In genomic region chr13:55929814-55930213, GRCm38 (mm10) we compare ENCODE assay signal across 26 mouse cellular contexts.
DNase-seq lines count a peak whose midpoint lies in the region; ATAC-seq and TF ChIP-seq lines count a peak whose summit lies in the region.
"Had no signal": no experiment of that assay in that cellular context is flagged by ENCODE, and none has a peak within 500 bp of the region (broad histone marks: within the 10 kb centered on the region; RNA-seq: fewer than 3 reads in every experiment).

No protein-coding gene starts in this region.

- no peak for TF ChIP-seq CTCF in brain, embryonic 14.5 days (IDR thresholded peaks at IDR 0.05; ENCODE audit: borderline replicate concordance, extremely low read depth, insufficient read depth, insufficient read length)

- no peak; the same call in 1 of the 2 replicates for ATAC-seq in forebrain, embryonic 11.5 days (replicated peaks; ENCODE audit: low FRiP score)
- no peak for ATAC-seq in forebrain, embryonic 12.5 days (ENCODE audit: low FRiP score)
- ATAC-seq in embryonic facial prominence, embryonic 14.5 days (ENCODE audit: low read depth): peak; percentile 80; the same call in 1 of the 2 replicates
- ATAC-seq: CD4-positive, CD25-positive, alpha-beta regulatory T cell, adult 4 months; hindbrain, embryonic 16.5 days; intestine, embryonic 15.5 days had no signal

- peak; percentile 62 for DNase-seq in forebrain, embryonic 11.5 days (ENCODE audit: low spot score)
- DNase-seq in brain, embryonic 14.5 days (ENCODE audit: low read depth): peak; percentile 54
- DNase-seq in embryonic facial prominence, embryonic 14.5 days (ENCODE audit: low spot score): peak; percentile 41
- no peak for DNase-seq in layer of hippocampus, adult 18-20 months (ENCODE audit: low spot score in 2 of 2)
- no peak for DNase-seq in lung, postnatal 25 days (ENCODE audit: low spot score)
- DNase-seq: adrenal gland, adult 2 months; adrenal gland, postnatal 14 days; cerebellum, adult 11-12 months; cerebellum, adult 8-10 months; cerebellum, postnatal 10 days; cerebellum, postnatal 36 days; embryo, embryonic 11 days; gastrocnemius, postnatal 25 days; heart, adult 18-20 months; heart, postnatal 10 days; heart, postnatal 36 days had no signal

- H3K9ac ChIP-seq in forebrain, embryonic 11.5 days (ENCODE audit: low read length): no peak overlapping the region
- no peak overlapping the region for H3K9ac ChIP-seq in forebrain, embryonic 12.5 days
- no peak overlapping the region for H3K9ac ChIP-seq in embryonic facial prominence, embryonic 14.5 days (ENCODE audit: low read depth, low read length)
- H3K9ac ChIP-seq: embryonic facial prominence, embryonic 12.5 days; heart, embryonic 12.5 days; heart, embryonic 15.5 days; hindbrain, embryonic 13.5 days; intestine, embryonic 15.5 days had no signal

- no peaks in the 10 kb centered on the region; the same call in 1 of the 2 replicates for H3K4me1 ChIP-seq in forebrain, embryonic 11.5 days (replicated peaks; ENCODE audit: control insufficient read depth, insufficient read depth, low read length)
- H3K4me1 ChIP-seq in forebrain, embryonic 12.5 days: peaks cover 13% of the 10 kb centered on the region; the same call in 1 of the 2 replicates
- H3K4me1 ChIP-seq in embryonic facial prominence, embryonic 14.5 days (ENCODE audit: control insufficient read depth, insufficient read depth, low read length): no peaks in the 10 kb centered on the region
- H3K4me1 ChIP-seq: embryonic facial prominence, embryonic 12.5 days; heart, embryonic 12.5 days; heart, embryonic 15.5 days; hindbrain, embryonic 13.5 days; intestine, embryonic 15.5 days had no signal

- no peaks in the 10 kb centered on the region for H3K36me3 ChIP-seq in forebrain, embryonic 11.5 days (ENCODE audit: control insufficient read depth, insufficient read depth, low read length)
- no peaks in the 10 kb centered on the region for H3K36me3 ChIP-seq in forebrain, embryonic 12.5 days (replicated peaks)
- H3K36me3 ChIP-seq in embryonic facial prominence, embryonic 14.5 days (ENCODE audit: control insufficient read depth, insufficient read depth, low read length): no peaks in the 10 kb centered on the region
- H3K36me3 ChIP-seq: embryonic facial prominence, embryonic 12.5 days; heart, embryonic 12.5 days; heart, embryonic 15.5 days; hindbrain, embryonic 10.5 days; hindbrain, embryonic 13.5 days; intestine, embryonic 15.5 days had no signal

- H3K4me2 ChIP-seq in forebrain, embryonic 11.5 days (ENCODE audit: low read depth, low read length, severe bottlenecking): no peak overlapping the region
- no peak overlapping the region for H3K4me2 ChIP-seq in forebrain, embryonic 12.5 days
- H3K4me2 ChIP-seq in embryonic facial prominence, embryonic 14.5 days (ENCODE audit: low read depth, low read length): no peak overlapping the region
- H3K4me2 ChIP-seq: embryonic facial prominence, embryonic 12.5 days; heart, embryonic 12.5 days; heart, embryonic 15.5 days; hindbrain, embryonic 13.5 days; intestine, embryonic 15.5 days had no signal

- H3K27me3 ChIP-seq in forebrain, embryonic 11.5 days (ENCODE audit: control insufficient read depth, insufficient read depth, low read length): no peaks in the 10 kb centered on the region; the same call in 1 of the 2 replicates
- H3K27me3 ChIP-seq in forebrain, embryonic 12.5 days: peaks cover 34% of the 10 kb centered on the region
- no peaks in the 10 kb centered on the region for H3K27me3 ChIP-seq in embryonic facial prominence, embryonic 14.5 days (replicated peaks; ENCODE audit: control insufficient read depth, insufficient read depth, low read length)
- H3K27me3 ChIP-seq: embryonic facial prominence, embryonic 12.5 days; intestine, embryonic 15.5 days had no signal

- H3K9me3 ChIP-seq in forebrain, embryonic 11.5 days (ENCODE audit: control insufficient read depth, low read length): no peaks in the 10 kb centered on the region
- H3K9me3 ChIP-seq in forebrain, embryonic 12.5 days: no peaks in the 10 kb centered on the region
- no peaks in the 10 kb centered on the region for H3K9me3 ChIP-seq in embryonic facial prominence, embryonic 14.5 days (ENCODE audit: control insufficient read depth, low read length)
- H3K9me3 ChIP-seq: embryonic facial prominence, embryonic 12.5 days; heart, embryonic 12.5 days; heart, embryonic 15.5 days; hindbrain, embryonic 10.5 days; intestine, embryonic 15.5 days had no signal

- no peak overlapping the region for H3K4me3 ChIP-seq in forebrain, embryonic 11.5 days (ENCODE audit: low read depth, low read length)
- H3K4me3 ChIP-seq in forebrain, embryonic 12.5 days (replicated peaks): no peak overlapping the region
- no peak overlapping the region for H3K4me3 ChIP-seq in embryonic facial prominence, embryonic 14.5 days (ENCODE audit: low read depth, low read length)
- H3K4me3 ChIP-seq: embryonic facial prominence, embryonic 12.5 days; erythroblast, embryonic 14.5 days; heart, embryonic 12.5 days; heart, embryonic 15.5 days; hindbrain, embryonic 10.5 days; hindbrain, embryonic 13.5 days; intestine, embryonic 15.5 days had no signal

- no peak for TF ChIP-seq POLR2A in brain, embryonic 14.5 days (IDR thresholded peaks at IDR 0.05; ENCODE audit: borderline replicate concordance, extremely low read depth, insufficient read depth, insufficient read length, poor library complexity, severe bottlenecking)

- no peak overlapping the region for H3K27ac ChIP-seq in forebrain, embryonic 11.5 days (ENCODE audit: low read depth, low read length)
- H3K27ac ChIP-seq in forebrain, embryonic 12.5 days: no peak overlapping the region
- H3K27ac ChIP-seq in embryonic facial prominence, embryonic 14.5 days (replicated peaks; ENCODE audit: low read depth, low read length): no peak overlapping the region
- H3K27ac ChIP-seq: embryonic facial prominence, embryonic 12.5 days; heart, embryonic 15.5 days; hindbrain, embryonic 10.5 days; hindbrain, embryonic 13.5 days; intestine, embryonic 15.5 days had no signal

- 19% methylated on average over 6 of the region's 6 CpGs for WGBS in forebrain, embryonic 11.5 days
- 10% methylated on average over 6 of the region's 6 CpGs for WGBS in forebrain, embryonic 12.5 days
- WGBS in embryonic facial prominence, embryonic 14.5 days: 41% methylated on average over 6 of the region's 6 CpGs

Comparison
In these comparisons a context has a peak if more than half of its experiments do, and no peak if none do; other contexts are left out.
1. DNase-seq: peak in forebrain, embryonic 11.5 days (single experiment), brain, embryonic 14.5 days (single experiment) and embryonic facial prominence, embryonic 14.5 days (single experiment); none in layer of hippocampus, adult 18-20 months (0 of 2) and lung, postnatal 25 days (single experiment).